Mouse (Mus musculus) thymus, postnatal 0 days (tissue): ENCODE results near the gene Csnk1g2. TPM values are rescaled to one million over a fixed set of nuclear protein-coding genes. Genes with fewer than 3 reads are reported as not detected.

ENCODE experiments used
- DNase-seq: peaks from one replicate; pipeline ENCODE4 v3.0.0-alpha.2; 2015; ENCODE audit warnings: low spot score
- polyA plus RNA-seq: library from polyadenylated mRNA; unstranded; fragments of >200 nt; fragmentation: Nextera tagmentation; extraction: Ambion mirVana; gene quantifications from 2 replicates; pipeline ENCODE4 v1.2.1, GENCODE M21; 2015

The Csnk1g2 gene
- polyA plus RNA-seq, 1 experiment from 2014 or later = 160 TPM

DNA sequence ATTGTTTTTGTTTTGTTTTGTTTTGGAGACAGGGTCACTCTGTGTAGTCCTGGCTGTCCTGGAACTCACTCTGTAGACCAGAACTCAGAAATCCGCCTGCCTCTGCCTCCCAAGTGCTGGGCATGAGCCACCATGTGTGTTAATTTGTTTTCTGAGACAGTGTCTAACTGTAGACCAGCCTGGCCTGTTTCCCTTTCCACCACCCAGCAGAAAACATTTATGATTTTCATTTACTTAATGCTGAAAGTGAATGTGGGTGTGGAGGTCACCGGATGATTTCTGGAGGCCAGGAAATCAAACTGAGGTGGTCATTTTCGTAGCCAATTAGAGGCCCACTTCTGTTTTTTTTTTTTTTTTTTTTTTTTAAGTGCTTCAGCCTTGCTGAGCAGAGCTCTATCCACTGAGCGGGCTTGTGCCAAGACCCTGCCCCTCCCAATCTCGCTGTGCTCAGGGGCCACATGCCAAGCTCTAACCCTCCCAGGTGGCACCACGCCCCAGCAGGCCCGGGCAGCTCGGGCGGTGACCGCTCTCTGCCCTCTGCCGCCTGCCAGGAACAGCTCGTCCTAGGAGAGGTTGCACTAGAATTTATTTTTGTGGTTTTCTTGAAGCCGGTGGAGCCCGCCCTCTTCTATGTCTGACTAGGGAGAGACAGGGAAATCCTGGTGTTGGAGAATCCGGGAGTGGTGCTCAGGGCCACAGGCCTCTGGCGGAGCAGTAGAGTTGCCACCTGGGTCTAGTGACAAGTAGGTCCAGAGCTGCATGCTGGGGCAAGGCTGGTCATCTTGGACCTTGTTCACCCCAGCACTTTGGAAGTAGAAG lies 41.8 kb downstream of the Csnk1g2 start:
- no peak for DNase-seq

DNA sequence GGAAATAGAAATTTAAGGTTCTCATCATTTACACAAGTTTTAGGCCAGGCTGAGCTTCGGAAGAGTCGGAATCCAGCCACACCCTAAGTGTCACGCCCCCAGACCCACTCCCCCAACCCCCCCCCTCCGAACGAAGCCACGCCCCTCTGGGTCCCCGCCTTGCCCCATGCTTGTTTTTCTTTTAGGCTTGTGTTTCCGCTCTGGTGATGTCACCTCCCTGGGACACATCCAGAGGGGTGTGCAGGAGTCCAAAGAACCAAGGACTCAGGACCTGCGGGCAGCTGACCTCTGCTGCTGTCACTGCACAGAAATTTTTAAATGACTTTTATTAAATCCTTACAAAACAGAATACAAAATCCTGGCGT lies 42.4 kb downstream of the Csnk1g2 start:
- no peak for DNase-seq

DNA sequence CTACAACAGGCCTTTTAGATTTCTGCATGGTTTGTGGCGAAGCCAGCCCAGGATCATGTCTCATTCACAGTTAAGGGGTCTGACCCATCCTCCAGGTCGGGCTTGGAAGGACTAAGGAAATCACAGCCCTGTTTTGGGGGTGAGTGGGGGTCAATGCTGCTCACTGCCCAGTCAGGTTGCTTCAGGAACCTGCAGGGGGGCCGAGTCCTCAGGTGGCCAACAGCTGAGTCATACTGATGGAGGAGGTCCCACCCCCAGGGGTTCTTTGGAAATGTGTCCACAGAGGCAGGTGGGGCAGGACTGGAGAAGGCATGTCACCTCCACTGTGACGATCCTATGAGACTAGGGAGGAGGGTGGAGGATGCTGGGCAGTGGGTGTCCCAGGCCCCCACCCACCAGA lies 42.8 kb downstream of the Csnk1g2 start:
- DNase-seq = no peak

DNA sequence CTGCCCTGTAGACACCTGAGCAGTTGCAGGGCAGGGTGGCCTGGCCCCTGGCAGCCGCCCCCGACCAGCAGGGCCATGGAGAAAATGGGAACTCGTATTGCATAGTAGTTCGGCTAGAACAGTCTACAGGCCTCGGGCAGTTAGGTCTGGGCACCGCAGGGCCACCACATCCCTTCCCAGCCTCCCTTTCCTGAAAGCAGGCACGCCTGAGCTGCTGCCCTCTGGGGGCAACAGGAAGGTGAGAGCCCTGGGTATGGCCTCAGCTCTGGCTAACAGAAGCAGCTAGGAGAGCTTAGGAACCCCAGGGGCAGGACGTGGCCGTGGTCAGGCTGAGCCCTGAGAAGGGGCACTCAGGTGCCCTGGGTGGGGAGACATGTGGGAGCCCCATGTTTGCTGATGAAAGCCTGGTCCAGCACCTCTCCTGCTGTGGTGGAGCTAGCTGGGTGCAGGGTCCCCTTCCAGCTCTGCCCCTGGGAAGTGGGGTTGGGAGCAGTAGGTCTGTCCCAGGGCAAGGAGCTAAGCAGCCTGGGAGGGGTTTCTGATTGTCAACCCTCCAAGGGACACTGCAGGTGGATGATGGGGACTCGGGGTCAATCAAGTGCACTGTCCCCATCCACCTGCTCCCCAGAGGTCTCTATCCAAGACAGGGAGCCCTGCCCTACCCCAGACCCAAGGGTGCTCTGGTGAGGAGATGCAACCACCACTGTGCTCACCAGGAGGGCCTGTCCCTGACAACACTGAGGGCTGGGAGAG lies 43.5 kb downstream of the Csnk1g2 start:
- no peak for DNase-seq

DNA sequence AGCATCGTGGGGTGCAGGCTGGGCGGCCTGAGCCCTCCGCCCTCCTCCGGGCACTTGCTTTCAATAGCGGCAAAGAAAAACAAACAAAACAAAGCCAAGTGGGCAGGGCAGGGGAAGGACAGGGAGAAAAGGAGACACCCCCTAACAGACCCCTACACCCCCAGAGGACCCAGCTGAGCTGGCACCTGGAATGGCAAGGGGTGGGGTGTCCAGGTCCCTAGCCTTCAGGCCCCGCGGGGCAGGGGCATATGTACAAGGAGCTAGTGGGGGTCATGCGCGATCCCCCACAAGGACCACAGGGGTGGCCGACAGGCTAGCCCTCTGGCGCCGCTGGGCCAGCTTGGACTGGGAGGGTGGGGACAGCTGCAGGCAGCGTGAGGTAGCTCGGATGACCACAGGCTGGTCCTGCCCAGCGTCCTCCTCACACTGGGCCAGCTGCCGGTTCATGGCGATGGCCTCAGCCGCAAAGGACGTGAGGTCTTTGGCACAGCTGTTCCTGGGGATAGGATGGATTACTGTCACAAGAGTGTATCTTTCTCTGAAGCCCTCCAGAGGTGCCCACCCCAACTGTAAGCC lies 44.3 kb downstream of the Csnk1g2 start:
- DNase-seq = no peak

DNA sequence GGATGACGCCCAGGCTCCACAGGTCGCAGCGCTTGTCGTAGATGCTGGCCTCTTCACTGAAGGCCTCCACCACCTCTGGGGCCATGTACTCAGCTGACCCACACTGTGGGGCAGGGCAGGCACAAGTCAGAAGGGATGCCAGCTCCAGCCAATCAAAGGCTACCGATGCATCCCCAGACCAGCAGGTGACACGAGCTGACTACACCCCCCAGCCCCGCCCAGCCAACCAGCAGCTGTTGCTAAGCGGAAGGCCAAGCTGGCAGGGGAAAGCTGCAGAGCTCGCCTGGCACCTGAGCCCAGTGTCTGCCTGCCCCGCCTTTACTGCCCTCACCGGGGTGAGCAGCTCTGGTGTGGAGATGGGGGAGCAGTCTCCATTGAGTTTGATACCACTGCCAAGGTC lies 46.0 kb downstream of the Csnk1g2 start:
- no peak for DNase-seq

DNA sequence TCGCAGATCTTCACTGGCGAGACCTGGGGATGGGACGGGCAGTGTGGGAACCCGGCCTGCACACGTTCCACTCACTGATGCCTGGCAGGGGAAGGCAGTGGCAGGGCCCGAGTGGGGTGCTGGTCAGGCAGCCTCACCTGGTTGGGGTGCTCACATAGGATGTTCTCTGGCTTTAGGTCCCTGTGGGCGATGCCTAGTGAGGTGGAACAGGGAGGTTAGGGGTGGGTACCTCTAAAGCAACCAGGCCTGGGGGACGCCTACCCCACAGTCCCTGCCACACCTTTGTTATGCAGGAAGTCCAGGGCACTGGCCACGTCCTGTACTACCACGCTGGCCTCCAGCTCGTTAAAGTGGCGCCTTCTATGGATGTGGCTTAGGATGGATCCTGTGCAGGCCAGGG lies 46.4 kb downstream of the Csnk1g2 start:
- DNase-seq = no peak

DNA sequence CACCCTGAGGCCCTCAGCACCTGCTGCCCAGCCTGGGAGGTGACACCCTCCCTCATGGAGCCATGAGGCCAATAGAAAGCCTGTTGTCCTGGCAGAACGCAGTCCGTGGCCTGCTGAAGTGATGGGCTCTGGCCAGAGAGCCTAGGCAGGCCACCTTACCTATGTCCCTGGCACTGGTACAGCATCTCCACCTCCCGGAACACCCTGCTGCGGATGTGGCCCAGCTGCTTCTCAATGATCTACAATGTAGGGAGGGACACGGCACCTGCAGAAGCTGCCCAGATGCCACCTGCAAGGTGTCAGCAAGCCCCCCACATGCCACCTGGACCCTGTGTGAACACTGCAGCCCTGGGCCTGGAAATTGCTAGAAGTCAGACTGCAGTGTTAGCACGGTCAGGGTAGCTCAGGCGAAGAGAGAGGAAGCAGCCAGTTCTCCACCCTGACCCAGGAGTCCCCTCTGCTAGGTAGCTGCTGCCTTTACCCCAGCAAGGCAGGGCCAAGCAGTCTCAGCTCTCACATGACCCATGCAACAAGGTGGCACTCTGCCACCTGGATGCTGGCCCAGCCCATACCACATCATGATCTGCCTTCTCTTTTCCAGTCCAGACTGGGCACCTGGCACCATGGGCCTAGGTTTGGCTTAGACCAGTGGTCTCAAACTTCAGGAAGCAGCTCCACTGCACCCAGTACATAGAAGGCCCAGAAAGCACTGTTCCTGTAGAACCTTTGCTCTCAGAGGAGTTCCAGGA lies 47.3 kb downstream of the Csnk1g2 start:
- no peak for DNase-seq

DNA sequence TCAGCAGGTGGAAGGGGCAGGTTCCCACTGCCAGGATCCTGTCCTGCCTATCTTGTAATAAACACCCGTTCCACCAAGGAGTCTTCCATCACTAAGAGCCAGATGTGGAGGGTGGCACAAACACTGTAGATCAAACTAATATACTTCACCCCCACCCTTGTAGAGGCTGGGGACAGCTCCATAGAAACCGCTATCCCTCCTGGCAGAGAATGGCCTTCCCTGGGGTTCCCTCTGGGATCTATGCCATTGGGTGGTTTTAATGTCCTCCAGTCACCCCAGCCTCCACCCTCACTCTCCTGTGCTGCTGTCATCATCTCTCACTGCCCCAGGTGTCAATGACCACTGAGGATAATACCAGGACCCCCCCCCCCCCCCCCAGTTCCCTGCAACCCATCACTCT lies 47.9 kb downstream of the Csnk1g2 start:
- no peak for DNase-seq

DNA sequence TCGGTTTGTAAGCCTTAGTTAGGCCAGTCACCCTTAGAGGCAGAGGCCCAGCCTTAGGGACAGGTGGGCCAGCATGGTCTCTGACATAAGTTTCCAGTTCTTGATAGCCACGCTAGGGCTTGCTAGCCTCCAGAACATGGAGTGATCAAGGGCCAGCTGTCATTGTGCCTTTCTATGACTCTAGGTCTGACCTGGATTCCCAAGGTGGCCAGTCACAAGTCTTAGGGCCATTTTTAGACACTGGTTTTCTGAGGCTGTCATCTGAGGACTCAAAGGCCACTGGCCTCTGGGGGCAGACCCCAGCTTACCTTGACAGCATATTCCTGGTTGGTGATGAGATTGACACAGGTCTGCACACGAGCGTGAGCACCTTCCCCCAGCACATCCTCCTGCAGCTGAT lies 48.6 kb downstream of the Csnk1g2 start:
- DNase-seq = no peak

DNA sequence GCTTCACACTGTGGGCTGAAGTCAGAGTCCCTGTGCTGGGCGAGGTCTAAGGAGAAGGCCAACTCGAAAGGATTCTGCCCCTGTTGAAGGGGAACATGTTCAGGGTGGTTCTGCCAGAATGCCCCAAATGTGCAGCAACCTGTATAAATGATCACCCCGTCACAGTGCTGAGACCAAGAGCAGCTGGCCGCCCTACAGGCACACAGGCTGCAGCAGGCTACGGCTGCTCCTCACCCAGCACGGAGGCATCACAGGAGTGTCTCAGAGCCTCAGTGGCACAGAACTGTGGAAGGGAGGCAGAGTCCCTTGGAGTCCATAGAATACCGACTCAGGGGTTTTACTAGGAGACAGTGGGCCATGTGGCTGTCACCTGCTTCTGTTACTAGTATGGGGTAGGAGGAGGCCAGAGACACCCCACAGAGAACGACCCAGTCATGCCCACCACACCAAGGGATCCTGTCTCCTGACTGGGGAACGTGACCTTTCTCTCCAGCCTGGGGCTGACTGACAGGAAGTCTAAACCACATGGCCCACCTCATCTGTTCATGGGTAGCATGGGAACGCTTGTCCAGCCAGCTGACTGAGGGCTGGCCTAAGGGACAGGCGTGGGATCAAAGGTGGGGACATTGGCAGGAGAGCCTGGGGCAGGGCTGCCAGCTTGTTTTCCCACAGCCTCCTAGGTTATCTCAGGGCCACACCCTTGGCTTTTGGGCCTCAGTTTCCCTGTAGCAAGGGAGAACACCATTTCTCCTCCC lies 49.5 kb downstream of the Csnk1g2 start:
- no peak for DNase-seq

DNA sequence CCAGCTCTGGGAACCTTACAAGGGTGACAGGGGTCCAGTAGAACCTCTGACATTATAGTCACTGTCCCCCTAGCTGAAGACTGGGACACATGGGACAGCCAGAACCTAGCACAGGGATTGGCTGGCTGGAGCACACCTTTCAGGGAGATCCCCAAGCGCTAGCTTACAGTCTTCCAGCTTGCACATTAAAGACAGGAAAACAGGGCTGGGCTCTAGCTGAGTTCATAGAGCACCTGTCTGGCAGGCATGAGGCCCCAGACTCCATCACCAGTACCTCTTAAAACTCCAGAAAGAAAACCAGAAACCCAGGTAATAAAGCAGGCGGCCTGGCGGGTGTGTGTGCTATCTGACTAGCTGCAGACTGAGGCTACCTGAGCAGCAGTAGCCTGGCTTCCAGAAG lies 51.1 kb downstream of the Csnk1g2 start:
- peak; percentile 8 for DNase-seq

DNA sequence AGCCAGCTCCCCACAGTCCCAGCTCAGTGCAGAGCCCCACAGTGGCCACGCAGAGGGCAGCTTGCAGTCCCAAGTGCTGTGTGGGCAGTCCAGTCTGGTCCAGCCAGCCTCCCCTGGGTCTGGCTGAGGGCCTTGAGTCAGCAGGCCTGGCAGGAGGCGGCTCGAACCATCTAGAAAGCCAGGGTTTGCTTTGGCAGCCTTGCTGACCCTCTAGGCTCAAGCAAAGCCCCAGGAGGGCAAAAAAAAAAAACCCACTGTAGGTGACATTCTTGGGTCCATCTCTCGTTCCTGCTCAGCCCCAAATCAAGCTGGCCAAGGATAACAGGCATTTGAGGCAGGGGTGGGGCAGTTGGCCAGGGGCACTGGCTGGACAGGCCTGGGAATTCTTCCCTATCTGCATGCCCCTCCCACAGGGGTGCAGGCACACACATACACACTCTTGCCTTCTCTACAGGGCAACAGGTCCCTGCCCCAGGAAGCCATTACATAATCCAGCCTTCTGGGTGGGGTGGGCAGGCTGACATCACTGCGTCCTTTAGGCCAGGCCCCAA lies 51.6 kb downstream of the Csnk1g2 start:
- peak; percentile 1 for DNase-seq

DNA sequence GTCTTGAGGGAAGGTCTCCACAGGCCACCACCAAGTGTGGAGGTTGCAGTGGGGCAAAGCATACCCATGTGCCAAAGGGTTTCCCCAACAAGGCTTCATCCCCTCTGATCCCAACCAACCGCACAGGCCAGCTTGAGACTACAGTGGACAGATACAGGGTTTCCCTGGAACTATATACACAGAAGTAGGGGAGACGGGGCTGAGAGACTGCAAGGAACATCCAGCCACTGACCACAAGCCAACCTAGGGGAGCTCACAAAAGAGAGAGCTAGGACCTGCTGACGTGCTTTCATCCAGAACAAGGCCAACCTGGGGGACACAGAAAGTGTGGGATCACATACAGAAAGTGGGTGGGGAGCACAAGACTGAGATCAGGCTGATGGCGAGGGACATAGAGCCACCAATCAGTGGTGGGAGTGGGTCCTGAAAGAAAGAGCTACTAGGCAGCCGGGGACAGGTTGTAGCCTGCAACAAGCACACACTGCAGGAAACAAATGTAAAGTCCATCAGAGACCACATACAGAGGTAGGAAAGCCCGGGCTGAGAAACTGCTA lies 52.3 kb downstream of the Csnk1g2 start:
- DNase-seq = peak; percentile 16

DNA sequence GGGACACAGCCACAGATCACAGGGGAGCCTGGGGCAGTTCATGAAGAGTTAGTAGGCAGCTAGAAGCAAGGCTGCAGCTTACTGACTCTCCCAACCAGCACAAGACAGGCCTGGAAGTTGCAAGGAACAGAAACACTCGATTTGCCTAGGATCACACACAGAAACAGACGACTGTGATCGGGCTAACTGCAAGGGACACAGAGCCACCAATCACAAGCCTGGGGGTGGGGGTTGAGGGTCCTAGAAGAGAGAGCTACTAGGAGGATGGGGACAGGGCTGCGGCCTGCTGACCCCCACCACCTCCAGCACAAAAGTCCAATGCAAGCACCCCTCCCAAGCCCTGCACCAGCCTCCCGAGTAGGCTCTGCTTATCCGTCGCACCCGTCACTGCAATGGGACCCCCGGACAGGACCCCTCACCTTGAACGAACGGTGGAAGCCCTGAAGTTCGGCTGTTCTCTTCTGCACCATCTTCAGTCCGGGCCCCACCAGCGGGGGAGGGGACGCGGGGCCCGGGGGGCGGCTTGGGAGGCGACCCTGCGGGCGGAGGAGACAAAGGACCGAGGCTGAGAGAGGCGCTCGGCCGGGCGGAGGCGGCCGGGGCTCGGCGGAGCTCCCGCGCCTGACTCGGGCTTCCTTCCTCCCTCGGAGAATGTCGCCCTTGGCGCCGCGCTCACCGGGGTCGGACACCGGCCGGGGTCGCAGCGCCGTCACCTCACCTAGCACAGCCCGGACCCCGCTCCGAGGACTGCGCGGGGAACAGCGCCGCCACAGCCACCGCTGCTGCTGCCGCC lies 53.0 kb downstream of the Csnk1g2 start:
- no peak for DNase-seq

DNA sequence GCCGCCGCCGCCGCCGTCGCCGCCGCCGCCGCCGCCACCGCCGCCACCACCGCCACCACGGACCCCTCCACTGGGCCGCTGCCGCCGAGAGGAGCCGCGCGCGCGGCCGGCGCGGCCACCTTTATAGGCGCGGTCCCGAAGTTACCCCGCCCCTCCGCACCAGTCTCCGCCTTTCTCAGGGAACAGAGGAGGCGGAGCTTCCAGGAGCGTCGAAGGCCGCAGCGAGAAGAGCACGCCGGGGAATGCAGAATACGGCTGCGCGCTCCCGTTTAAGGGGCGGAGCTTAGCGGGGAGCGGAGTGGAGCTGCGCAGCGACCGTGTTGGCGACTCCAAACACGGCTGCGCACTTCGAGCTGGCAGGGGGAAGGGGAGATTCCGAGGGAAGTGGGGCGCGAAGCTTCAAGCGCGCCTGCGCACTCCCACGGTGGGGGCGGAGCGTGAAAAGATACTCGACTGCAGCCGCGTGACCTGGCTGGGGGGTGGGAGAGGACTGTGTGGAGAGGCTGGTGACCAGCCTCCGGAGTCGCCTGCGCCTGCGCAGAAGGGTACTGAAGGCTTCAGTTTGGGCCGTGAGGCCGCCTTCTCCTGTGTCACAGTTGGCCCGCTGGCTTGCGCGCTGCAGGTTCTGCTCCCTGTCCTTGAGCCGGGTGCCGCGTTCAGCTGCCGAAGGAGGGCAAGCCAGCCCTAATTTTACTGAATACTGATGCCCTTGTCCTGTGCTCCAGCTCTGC lies 53.7 kb downstream of the Csnk1g2 start:
- peak; percentile 100 for DNase-seq

DNA sequence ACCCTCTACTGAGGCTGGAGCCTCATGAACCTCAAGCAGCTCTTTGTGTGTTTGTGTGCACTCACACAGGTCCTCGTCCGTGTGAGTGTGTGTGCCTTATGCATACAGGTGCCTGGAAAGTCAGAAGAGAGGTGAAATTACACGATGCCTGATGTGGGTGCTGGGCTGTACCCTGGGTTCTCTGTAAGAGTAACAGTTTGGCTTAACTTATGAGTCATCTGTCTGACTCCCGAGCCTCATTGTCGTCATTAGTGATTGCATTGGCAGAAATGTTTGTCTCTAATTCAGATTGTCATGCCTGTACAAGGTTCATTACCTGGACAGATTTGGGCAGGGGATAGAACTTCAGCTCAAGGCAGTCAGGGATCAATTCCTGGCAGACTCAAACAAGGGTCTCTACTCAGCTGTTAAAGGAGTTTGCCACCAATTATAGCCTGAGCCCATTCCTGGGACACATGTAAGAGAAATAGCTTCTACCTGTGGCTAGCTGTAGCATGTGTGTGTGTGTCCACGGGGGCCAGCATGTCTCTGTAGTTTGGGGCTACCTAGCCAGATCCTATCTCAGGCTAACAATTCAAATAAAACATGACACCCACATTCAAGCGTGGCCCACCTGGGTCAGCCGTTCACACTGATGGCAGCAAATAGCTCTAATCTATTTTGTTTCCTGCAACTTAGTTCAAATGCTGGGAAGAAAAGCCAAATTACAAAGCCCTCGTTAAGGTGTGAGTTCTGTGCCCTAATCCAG lies 54.7 kb downstream of the Csnk1g2 start:
- DNase-seq = no peak

DNA sequence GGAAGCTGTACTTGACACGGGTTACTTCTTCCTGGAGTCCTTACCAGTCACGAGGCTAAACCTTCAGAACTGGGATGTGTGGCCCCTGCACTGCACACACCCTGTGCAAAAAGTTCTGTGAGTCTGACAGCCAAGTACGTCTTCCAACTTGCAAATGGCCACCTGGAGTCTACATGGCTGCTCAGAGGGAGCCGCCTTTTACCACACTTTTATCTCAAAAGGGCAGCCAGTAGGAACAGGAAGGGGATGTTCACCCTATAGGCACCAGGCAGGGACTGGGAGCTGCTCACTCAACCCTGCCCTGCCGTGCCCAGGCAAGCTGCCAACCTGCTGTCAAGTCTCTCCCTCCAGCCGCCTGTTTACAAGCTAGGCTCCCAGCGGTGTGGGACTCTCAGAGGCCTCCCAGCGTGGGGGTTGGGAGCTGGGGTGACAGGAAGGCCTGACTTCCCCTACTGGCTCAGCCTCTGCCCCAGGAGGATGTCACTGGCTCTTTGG lies 55.4 kb downstream of the Csnk1g2 start, which contains the start of gene Mknk2:
TSS of gene Mknk2 (minus strand) at position 171 of the 495 bp plus-strand sequence.
- peak; percentile 92 for DNase-seq
